Mouse (Mus musculus) cerebellum, adult 2 months (tissue): ENCODE data around the gene Gm26920.

Experiments
- CTCF ChIP-seq: fragments of 200-500 bp; IDR thresholded peaks from 2 replicates; pipeline ENCODE4 v1.5.1; 2011; ENCODE audit warnings: low read depth, mild to moderate bottlenecking, control low read depth, low read length, moderate library complexity, borderline replicate concordance; ENCODE audit not compliant: insufficient read depth
- POLR2A ChIP-seq: fragments of 200-500 bp; IDR thresholded peaks from 2 replicates; pipeline ENCODE4 v1.6.1; 2011; ENCODE audit warnings: low read length, control low read depth, borderline replicate concordance; ENCODE audit not compliant: insufficient read depth

DNA sequence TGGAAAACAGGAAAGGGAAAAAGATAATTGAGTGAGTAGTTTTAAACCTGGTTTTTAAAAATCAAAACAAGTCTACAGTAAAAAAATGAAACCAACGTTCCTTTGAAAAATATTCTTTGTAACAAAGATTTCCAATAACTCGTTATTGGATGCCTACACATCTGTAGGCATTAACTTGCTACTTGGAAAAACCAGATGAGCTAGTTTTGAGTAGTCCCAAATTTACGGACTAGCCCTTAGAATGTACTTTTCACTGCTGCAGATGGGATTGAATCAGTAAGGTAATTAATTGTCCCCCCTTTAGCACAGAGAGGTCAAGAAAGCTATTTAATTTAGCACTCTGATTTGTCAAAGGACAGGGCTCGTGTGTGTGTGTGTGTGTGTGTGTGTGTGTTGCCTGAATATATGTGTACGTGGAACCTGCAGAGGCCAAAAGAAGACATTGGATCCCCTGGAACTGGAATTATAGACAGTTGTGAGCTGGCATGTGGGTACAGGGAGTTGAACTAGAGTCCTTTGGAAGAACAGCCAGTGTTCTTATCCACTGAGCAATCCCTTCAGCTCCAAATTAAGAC, 5.4 kb upstream of the Gm26920 start:
- TF ChIP-seq POLR2A, result no peak
- TF ChIP-seq CTCF, result no peak
